ENCODE assay signal across 11 mouse cellular contexts in the genomic region with DNA sequence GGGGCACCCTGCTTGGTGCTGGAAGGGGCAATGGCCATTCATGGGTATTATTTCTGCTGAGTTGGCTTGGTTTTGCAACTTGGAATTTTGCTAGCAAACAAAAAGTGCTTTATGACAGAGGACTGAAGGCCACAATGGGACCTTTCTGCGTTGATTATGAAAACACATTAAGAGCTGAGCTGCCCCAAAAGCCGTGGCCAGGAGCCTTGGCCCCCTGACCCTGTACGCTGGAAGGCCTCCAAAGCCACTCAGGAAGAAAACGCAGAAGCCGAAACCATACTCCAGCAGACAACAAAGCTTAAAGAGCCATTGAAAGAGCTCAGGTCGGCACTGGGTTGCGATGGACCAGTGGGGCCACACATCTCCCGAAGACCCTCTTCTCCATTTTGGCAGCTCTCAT. TPM values are rescaled to one million over a fixed set of nuclear protein-coding genes. Genes with fewer than 3 reads are reported as not detected.
DNase-seq lines count a peak whose midpoint lies in the region; ATAC-seq and TF ChIP-seq lines count a peak whose summit lies in the region.
"Had no signal": no experiment of that assay in that cellular context is flagged by ENCODE, and none has a peak within 500 bp of the region (broad histone marks: within the 10 kb centered on the region; RNA-seq: fewer than 3 reads in every experiment).

No protein-coding gene starts in this region.

- peak overlapping the region; percentile 62 for H3K27ac ChIP-seq in gastrocnemius, adult 2 months
- H3K27ac ChIP-seq in lung, embryonic 16.5 days (ENCODE audit: low read length): peak overlapping the region; percentile 52
- H3K27ac ChIP-seq in embryonic facial prominence, embryonic 12.5 days: 0 out of 2 replicates have a peak overlapping the region, but pooled peaks have one; percentile 36

- no peak for TF ChIP-seq CTCF in gastrocnemius, adult 2 months (IDR thresholded peaks at IDR 0.05)

- WGBS in lung, embryonic 16.5 days: 43% methylated on average over 8 of the region's 8 CpGs
- 21% methylated on average over 8 of the region's 8 CpGs for WGBS in embryonic facial prominence, embryonic 12.5 days

- 0 out of 2 replicates have a peak, but pooled peaks cover 3% of the 10 kb centered on the region for H3K36me3 ChIP-seq in lung, embryonic 16.5 days (ENCODE audit: control insufficient read depth, insufficient read depth, low read length)
- no peaks in the 10 kb centered on the region for H3K36me3 ChIP-seq in embryonic facial prominence, embryonic 12.5 days

- no peaks in the 10 kb centered on the region for H3K9me3 ChIP-seq in lung, embryonic 16.5 days (ENCODE audit: control insufficient read depth, low read length)
- no peaks in the 10 kb centered on the region for H3K9me3 ChIP-seq in embryonic facial prominence, embryonic 12.5 days

- DNase-seq in gastrocnemius, adult 2 months: peak; percentile 53
- no peak for DNase-seq in gastrocnemius, adult 8-10 months (ENCODE audit: low spot score in 2 of 2)
- no peak for DNase-seq in lung, postnatal 25 days (ENCODE audit: low spot score)
- DNase-seq in lung, postnatal 10 days: peak; percentile 45
- DNase-seq in thymus, postnatal 4 days: no peak
- DNase-seq in urinary bladder, postnatal 10 days (ENCODE audit: low spot score): no peak
- DNase-seq: cerebellum, adult 11 months had no signal

- no peak overlapping the region for H3K4me2 ChIP-seq in lung, embryonic 16.5 days (ENCODE audit: low read depth, low read length)
- 0 out of 2 replicates have a peak overlapping the region, but pooled peaks have one; percentile 0 for H3K4me2 ChIP-seq in embryonic facial prominence, embryonic 12.5 days (replicated peaks)

- H3K4me3 ChIP-seq in gastrocnemius, adult 2 months: no peak overlapping the region
- H3K4me3 ChIP-seq in lung, embryonic 16.5 days (ENCODE audit: low read length): no peak overlapping the region
- H3K4me3 ChIP-seq in embryonic facial prominence, embryonic 12.5 days: no peak overlapping the region
- H3K4me3 ChIP-seq: erythroblast, embryonic 14.5 days had no signal

- peak overlapping the region; percentile 11; the same call in 1 of the 2 replicates for H3K9ac ChIP-seq in lung, embryonic 16.5 days (ENCODE audit: low read length)
- H3K9ac ChIP-seq in embryonic facial prominence, embryonic 12.5 days: no peak overlapping the region

- H3K27me3 ChIP-seq in lung, embryonic 16.5 days (ENCODE audit: control insufficient read depth, insufficient read depth, low read depth, low read length): no peaks in the 10 kb centered on the region
- no peaks in the 10 kb centered on the region for H3K27me3 ChIP-seq in embryonic facial prominence, embryonic 12.5 days
- H3K27me3 ChIP-seq: Patski had no signal

- intact Hi-C loops in gastrocnemius, adult 2 months (cut with DNase I): no loop called here

- H3K4me1 ChIP-seq in lung, embryonic 16.5 days (replicated peaks; ENCODE audit: control insufficient read depth, insufficient read depth, low read length): peaks cover 52% of the 10 kb centered on the region
- H3K4me1 ChIP-seq in embryonic facial prominence, embryonic 12.5 days: peaks cover 47% of the 10 kb centered on the region

- ATAC-seq in lung, embryonic 16.5 days (ENCODE audit: low read depth): no peak
- no peak for ATAC-seq in embryonic facial prominence, embryonic 12.5 days (ENCODE audit: insufficient number of reproducible peaks, insufficient read depth, low FRiP score, low TSS enrichment)
- ATAC-seq: Patski had no signal

RNA-seq across cellular contexts. Expression of gene Ksr1, which starts 47.2 kb away (rescaled TPM):
- 10 to 100 TPM; 92.9 to 98.3 TPM for total RNA-seq in gastrocnemius, adult 2 months (2021)
- total RNA-seq in gastrocnemius, adult 8-10 months (2022): 100 to 1,000 TPM in 1 of 4 experiments, 10 to 100 TPM in 3; 78.5 to 117 (median 87.7) TPM
- 3.3 and 3.7 TPM in 2 replicates for polyA plus RNA-seq in lung, embryonic 16.5 days (2015; fragmentation: Nextera tagmentation; extraction: Ambion mirVana)
- 3.9 and 5.0 TPM in 2 replicates for polyA plus RNA-seq in embryonic facial prominence, embryonic 12.5 days (2016; fragmentation: Nextera tagmentation; extraction: Ambion mirVana)

Comparison
In these comparisons a context has a peak if more than half of its experiments do, and no peak if none do; other contexts are left out.
1. DNase-seq: peak in gastrocnemius, adult 2 months (single experiment) and lung, postnatal 10 days (single experiment); none in gastrocnemius, adult 8-10 months (0 of 2), lung, postnatal 25 days (single experiment), thymus, postnatal 4 days (single experiment) and urinary bladder, postnatal 10 days (single experiment).
2. Peak in every context shown above with its lines, with median percentiles within 50 percentile points of each other: H3K27ac ChIP-seq.